Mouse (Mus musculus): Measurements from ENCODE around the gene Cdk14. TPM values are rescaled to one million over a fixed set of nuclear protein-coding genes. Genes with fewer than 3 reads are reported as not detected.

Cdk14 gene
- polyA plus RNA-seq, 1 experiment from 2014 or later, result 21.8 TPM

DNA sequence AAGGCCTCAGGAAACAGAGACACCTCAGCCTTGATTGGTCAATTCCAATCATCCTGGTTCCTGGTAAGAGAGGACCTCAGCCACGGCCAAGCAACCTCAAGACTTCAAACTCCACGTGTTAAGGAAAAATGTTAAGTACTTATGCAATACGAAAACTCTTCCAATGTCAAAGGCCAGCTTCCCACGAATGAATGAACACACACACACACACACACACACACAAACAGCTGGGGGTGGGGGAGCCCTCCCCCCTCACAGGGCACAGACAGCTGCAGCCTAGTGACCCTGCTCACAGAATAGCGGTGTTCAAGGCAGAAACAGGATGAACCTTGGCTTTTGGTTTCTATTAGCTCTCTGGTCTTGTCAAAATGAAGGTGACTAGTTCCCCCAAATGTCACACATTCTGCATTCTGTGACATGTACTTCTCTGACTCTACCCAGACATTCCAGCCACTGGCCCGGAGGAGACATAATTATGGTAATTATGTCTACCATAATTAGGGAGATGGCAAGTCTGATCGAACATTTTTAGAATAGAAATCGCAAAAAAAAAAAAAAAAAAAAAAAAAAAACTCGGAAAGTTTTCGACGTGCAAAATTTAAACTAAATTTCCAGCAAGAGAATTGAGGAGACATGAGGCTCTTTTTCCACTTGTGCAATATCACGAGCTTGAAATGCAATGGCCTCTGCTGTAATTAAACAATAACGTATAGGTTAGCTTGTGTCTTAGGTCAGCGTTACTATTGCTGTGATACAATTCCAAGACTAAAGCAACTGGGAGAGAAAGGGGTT lies 54.6 kb downstream of the Cdk14 start:
- no peak overlapping the region for H3K4me2 ChIP-seq (ENCODE audit: low read length)
- H3K27me3 ChIP-seq (ENCODE audit: control insufficient read depth, insufficient read depth, low read length), result no peaks in the 10 kb centered on the region
- no peak for ATAC-seq (ENCODE audit: insufficient number of reproducible peaks, insufficient read depth, low FRiP score, low read depth)
- no peak overlapping the region for H3K4me3 ChIP-seq (ENCODE audit: control insufficient read depth in 1 of 2, insufficient read depth in 1 of 2, low read depth in 1 of 2, low read length in 2 of 2)
- no peak overlapping the region for H3K9ac ChIP-seq (ENCODE audit: low read length)
- WGBS, result 87% methylated on average over 14 of the region's 14 CpGs
- peaks cover 3% of the 10 kb centered on the region; the same call in 1 of the 2 replicates for H3K9me3 ChIP-seq (ENCODE audit: control insufficient read depth, low read length)
- H3K36me3 ChIP-seq (ENCODE audit: control insufficient read depth, insufficient read depth, low read length), result peaks cover 6% of the 10 kb centered on the region; the same call in 1 of the 2 replicates
- no peak overlapping the region for H3K27ac ChIP-seq (replicated peaks in 1 of 2; ENCODE audit: control insufficient read depth in 1 of 2, insufficient read depth in 1 of 2, low read depth in 2 of 2, low read length in 2 of 2)
- peaks cover 9 to 17% of the 10 kb centered on the region in 2 experiments for H3K4me1 ChIP-seq (ENCODE audit: control insufficient read depth in 2 of 2, insufficient read depth in 2 of 2, low read length in 2 of 2)

GRCm38 (mm10) chr5:5361684-5362083 lies 58.4 kb downstream of the Cdk14 start:
- ATAC-seq (ENCODE audit: insufficient number of reproducible peaks, insufficient read depth, low FRiP score, low read depth), result no peak
- H3K27ac ChIP-seq (replicated peaks in 1 of 2; ENCODE audit: control insufficient read depth in 1 of 2, insufficient read depth in 1 of 2, low read depth in 2 of 2, low read length in 2 of 2), result no peak overlapping the region
- H3K9me3 ChIP-seq (ENCODE audit: control insufficient read depth, low read length), result peaks cover 3% of the 10 kb centered on the region; the same call in 1 of the 2 replicates
- no peak overlapping the region for H3K4me2 ChIP-seq (ENCODE audit: low read length)
- no peak overlapping the region for H3K9ac ChIP-seq (ENCODE audit: low read length)
- peaks cover 4 to 7% of the 10 kb centered on the region in 2 experiments; a peak in 3 of 4 replicates for H3K4me1 ChIP-seq (ENCODE audit: control insufficient read depth in 2 of 2, insufficient read depth in 2 of 2, low read length in 2 of 2)
- H3K36me3 ChIP-seq (ENCODE audit: control insufficient read depth, insufficient read depth, low read length), result peaks cover 6% of the 10 kb centered on the region; the same call in 1 of the 2 replicates
- H3K4me3 ChIP-seq (ENCODE audit: control insufficient read depth in 1 of 2, insufficient read depth in 1 of 2, low read depth in 1 of 2, low read length in 2 of 2), result no peak overlapping the region
- no peaks in the 10 kb centered on the region for H3K27me3 ChIP-seq (ENCODE audit: control insufficient read depth, insufficient read depth, low read length)
- 89% methylated on average over 3 of the region's 3 CpGs for WGBS

- Histone ChIP-seq H3K36me3 (ENCODE audit: control insufficient read depth, insufficient read depth, low read length) (peaks cover 6% of the 10 kb centered on the region; the same call in 1 of the 2 replicates), H3K4me1 (ENCODE audit: control insufficient read depth in 2 of 2, insufficient read depth in 2 of 2, low read length in 2 of 2) (peaks cover 4 to 6% of the 10 kb centered on the region in 2 experiments; a peak in 2 of 4 replicates), H3K27ac (replicated peaks in 1 of 2; ENCODE audit: control insufficient read depth in 1 of 2, insufficient read depth in 1 of 2, low read depth in 2 of 2, low read length in 2 of 2) (no peak overlapping the region), H3K9me3 (ENCODE audit: control insufficient read depth, low read length) (peaks cover 3% of the 10 kb centered on the region; the same call in 1 of the 2 replicates), H3K27me3 (ENCODE audit: control insufficient read depth, insufficient read depth, low read length) (no peaks in the 10 kb centered on the region), H3K4me3 (ENCODE audit: control insufficient read depth in 1 of 2, insufficient read depth in 1 of 2, low read depth in 1 of 2, low read length in 2 of 2) (no peak overlapping the region), H3K9ac (ENCODE audit: low read length) (no peak overlapping the region), H3K4me2 (ENCODE audit: low read length) (no peak overlapping the region)
- ATAC-seq (ENCODE audit: insufficient number of reproducible peaks, insufficient read depth, low FRiP score, low read depth), result no peak
- WGBS, result 92% methylated on average over 5 of the region's 5 CpGs
Measured at GRCm38 (mm10) chr5:5360338-5360737, 59.8 kb downstream of the Cdk14 start.

DNA sequence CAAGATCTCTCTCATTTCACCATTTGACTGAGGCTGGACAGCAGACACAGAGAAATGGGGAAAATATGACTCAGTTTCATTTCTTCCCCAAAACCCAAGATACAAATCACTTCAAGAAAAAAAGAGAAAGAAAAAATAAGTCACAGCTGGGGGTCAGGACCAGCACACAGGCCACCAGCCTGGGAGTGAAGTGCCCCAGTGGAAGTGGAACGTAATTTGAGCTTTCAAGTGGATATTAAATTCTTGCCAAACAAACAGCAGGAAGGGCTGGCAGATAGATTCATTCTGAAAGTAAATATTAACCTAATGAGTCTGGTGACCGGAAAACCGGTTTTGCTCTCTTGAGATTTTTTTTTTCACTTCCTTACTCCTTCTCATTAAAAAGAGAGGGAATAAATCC lies 60.2 kb downstream of the Cdk14 start:
- peaks cover 4 to 9% of the 10 kb centered on the region in 2 experiments; a peak in 3 of 4 replicates for H3K4me1 ChIP-seq (ENCODE audit: control insufficient read depth in 2 of 2, insufficient read depth in 2 of 2, low read length in 2 of 2)
- H3K4me2 ChIP-seq (ENCODE audit: low read length), result no peak overlapping the region
- H3K9me3 ChIP-seq (ENCODE audit: control insufficient read depth, low read length), result peaks cover 3% of the 10 kb centered on the region; the same call in 1 of the 2 replicates
- WGBS, result 90% methylated on average over 3 of the region's 3 CpGs
- H3K4me3 ChIP-seq (ENCODE audit: control insufficient read depth in 1 of 2, insufficient read depth in 1 of 2, low read depth in 1 of 2, low read length in 2 of 2), result no peak overlapping the region
- H3K36me3 ChIP-seq (ENCODE audit: control insufficient read depth, insufficient read depth, low read length), result peaks cover 6% of the 10 kb centered on the region; the same call in 1 of the 2 replicates
- H3K27ac ChIP-seq (replicated peaks in 1 of 2; ENCODE audit: control insufficient read depth in 1 of 2, insufficient read depth in 1 of 2, low read depth in 2 of 2, low read length in 2 of 2), result no peak overlapping the region
- no peaks in the 10 kb centered on the region for H3K27me3 ChIP-seq (ENCODE audit: control insufficient read depth, insufficient read depth, low read length)
- ATAC-seq (ENCODE audit: insufficient number of reproducible peaks, insufficient read depth, low FRiP score, low read depth), result no peak
- no peak overlapping the region for H3K9ac ChIP-seq (ENCODE audit: low read length)

DNA sequence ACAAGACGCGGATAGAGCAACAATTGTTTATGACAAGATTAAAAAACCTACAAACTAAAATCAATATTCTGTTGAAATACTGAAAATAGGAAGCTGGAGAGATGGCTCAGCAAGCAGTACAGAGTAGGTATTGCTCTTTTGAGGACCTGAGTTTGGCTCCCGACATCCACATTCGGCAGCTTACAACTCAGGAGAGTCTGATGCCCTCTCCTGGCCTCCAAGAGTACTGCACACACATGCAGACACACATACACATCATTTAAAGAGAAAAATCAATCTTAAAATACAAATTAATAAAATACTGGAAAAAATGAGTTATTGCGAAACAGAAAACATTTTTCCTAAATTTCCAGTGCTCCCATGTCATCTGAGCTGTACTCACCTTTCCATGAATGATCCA lies 60.7 kb downstream of the Cdk14 start:
- H3K4me2 ChIP-seq (ENCODE audit: low read length), result no peak overlapping the region
- peaks cover 4% of the 10 kb centered on the region; the same call in 1 of the 2 replicates for H3K36me3 ChIP-seq (ENCODE audit: control insufficient read depth, insufficient read depth, low read length)
- ATAC-seq (ENCODE audit: insufficient number of reproducible peaks, insufficient read depth, low FRiP score, low read depth), result no peak
- H3K27me3 ChIP-seq (ENCODE audit: control insufficient read depth, insufficient read depth, low read length), result no peaks in the 10 kb centered on the region
- H3K9me3 ChIP-seq (ENCODE audit: control insufficient read depth, low read length), result peaks cover 3% of the 10 kb centered on the region; the same call in 1 of the 2 replicates
- no peak overlapping the region for H3K27ac ChIP-seq (replicated peaks in 1 of 2; ENCODE audit: control insufficient read depth in 1 of 2, insufficient read depth in 1 of 2, low read depth in 2 of 2, low read length in 2 of 2)
- H3K4me3 ChIP-seq (ENCODE audit: control insufficient read depth in 1 of 2, insufficient read depth in 1 of 2, low read depth in 1 of 2, low read length in 2 of 2), result no peak overlapping the region
- H3K9ac ChIP-seq (ENCODE audit: low read length), result no peak overlapping the region
- H3K4me1 ChIP-seq (ENCODE audit: control insufficient read depth in 2 of 2, insufficient read depth in 2 of 2, low read length in 2 of 2), result peaks cover 4 to 11% of the 10 kb centered on the region in 2 experiments; a peak in 3 of 4 replicates
- 96% methylated on average over 5 of the region's 5 CpGs for WGBS

DNA sequence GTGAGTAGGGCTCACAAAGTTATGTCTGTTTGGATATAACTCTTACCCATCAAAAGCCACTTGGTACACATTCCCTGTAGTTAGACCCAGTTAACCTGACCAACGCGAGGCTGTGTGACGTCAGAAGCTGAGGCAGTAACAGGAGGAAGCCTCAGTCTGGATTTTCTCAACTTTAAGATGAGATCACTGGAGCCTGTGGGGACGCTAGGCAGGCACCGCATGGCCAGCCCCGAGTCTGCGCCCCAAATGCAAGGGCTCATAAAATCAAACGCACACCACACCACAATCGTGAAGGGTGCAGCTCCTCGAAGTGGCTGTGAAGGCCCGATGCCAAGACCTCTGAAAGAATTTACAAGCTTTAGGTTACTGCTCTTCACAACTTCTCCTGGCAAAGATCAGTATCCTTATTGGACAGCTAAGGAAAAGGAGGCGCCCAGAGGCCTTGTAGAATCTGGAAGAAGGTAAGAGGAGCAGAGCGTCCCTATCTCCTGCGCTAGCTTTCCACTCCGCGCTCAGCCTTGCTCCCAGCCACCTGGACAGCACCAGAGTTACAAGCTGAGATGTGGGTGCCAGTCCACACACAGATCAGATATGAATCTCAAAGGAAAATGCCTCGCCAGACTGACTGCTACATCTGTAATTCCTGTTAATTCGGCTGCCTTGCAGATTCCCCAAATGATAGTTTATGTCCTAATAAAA lies 61.9 kb downstream of the Cdk14 start:
- peak overlapping the region; percentile 45 for H3K4me2 ChIP-seq (ENCODE audit: low read length)
- 52% methylated on average over 18 of the region's 18 CpGs for WGBS

GRCm38 (mm10) chr5:5354684-5355368 lies 65.3 kb downstream of the Cdk14 start:
- Histone ChIP-seq H3K4me1 (ENCODE audit: control insufficient read depth in 2 of 2, insufficient read depth in 2 of 2, low read length in 2 of 2) (peaks cover 4 to 18% of the 10 kb centered on the region in 2 experiments; a peak in 3 of 4 replicates), H3K9ac (ENCODE audit: low read length) (no peak overlapping the region), H3K36me3 (ENCODE audit: control insufficient read depth, insufficient read depth, low read length) (no peaks in the 10 kb centered on the region), H3K27ac (replicated peaks in 1 of 2; ENCODE audit: control insufficient read depth in 1 of 2, insufficient read depth in 1 of 2, low read depth in 2 of 2, low read length in 2 of 2) (no peak overlapping the region), H3K4me2 (ENCODE audit: low read length) (no peak overlapping the region), H3K9me3 (ENCODE audit: control insufficient read depth, low read length) (no peaks in the 10 kb centered on the region), H3K27me3 (ENCODE audit: control insufficient read depth, insufficient read depth, low read length) (no peaks in the 10 kb centered on the region), H3K4me3 (ENCODE audit: control insufficient read depth in 1 of 2, insufficient read depth in 1 of 2, low read depth in 1 of 2, low read length in 2 of 2) (no peak overlapping the region)
- no peak for ATAC-seq (ENCODE audit: insufficient number of reproducible peaks, insufficient read depth, low FRiP score, low read depth)
- 45% methylated on average over 5 of the region's 5 CpGs for WGBS

More for the DNA sequence above, 61.9 kb downstream of the Cdk14 start:
- Histone ChIP-seq H3K27ac (replicated peaks in 1 of 2; ENCODE audit: control insufficient read depth in 1 of 2, insufficient read depth in 1 of 2, low read depth in 2 of 2, low read length in 2 of 2) (no peak overlapping the region), H3K4me1 (ENCODE audit: control insufficient read depth in 2 of 2, insufficient read depth in 2 of 2, low read length in 2 of 2) (peaks cover 4 to 18% of the 10 kb centered on the region in 2 experiments; a peak in 3 of 4 replicates), H3K4me3 (ENCODE audit: control insufficient read depth in 1 of 2, insufficient read depth in 1 of 2, low read depth in 1 of 2, low read length in 2 of 2) (no peak overlapping the region), H3K27me3 (ENCODE audit: control insufficient read depth, insufficient read depth, low read length) (no peaks in the 10 kb centered on the region), H3K9me3 (ENCODE audit: control insufficient read depth, low read length) (peaks cover 3% of the 10 kb centered on the region; the same call in 1 of the 2 replicates), H3K36me3 (ENCODE audit: control insufficient read depth, insufficient read depth, low read length) (0 out of 2 replicates have a peak, but pooled peaks cover 2% of the 10 kb centered on the region), H3K9ac (ENCODE audit: low read length) (no peak overlapping the region)
- no peak for ATAC-seq (ENCODE audit: insufficient number of reproducible peaks, insufficient read depth, low FRiP score, low read depth)

All from heart, embryonic 14.5 days (tissue).